Comparison of ENCODE assay signal across 17 mouse cellular contexts in genomic region chr3:29036620-29037019, GRCm38 (mm10). TPM values are rescaled to one million over a fixed set of nuclear protein-coding genes. Genes with fewer than 3 reads are reported as not detected.
A peak's percentile ranks its signal among the peaks of the same experiment; 100 is the strongest.
DNase-seq lines count a peak whose midpoint lies in the region; ATAC-seq lines count a peak whose summit lies in the region.
"Had no signal": no experiment of that assay in that cellular context is flagged by ENCODE, and none has a peak within 500 bp of the region (broad histone marks: within the 10 kb centered on the region; RNA-seq: fewer than 3 reads in every experiment).

No protein-coding gene starts in this region.

- H3K27ac ChIP-seq in forebrain, embryonic 10.5 days, result peak overlapping the region; percentile 15; the same call in 1 of the 2 replicates
- H3K27ac ChIP-seq in forebrain, embryonic 11.5 days (ENCODE audit: low read depth, low read length), result no peak overlapping the region
- no peak overlapping the region for H3K27ac ChIP-seq in midbrain, embryonic 12.5 days (replicated peaks)
- no peak overlapping the region for H3K27ac ChIP-seq in midbrain, embryonic 10.5 days (replicated peaks)
- H3K27ac ChIP-seq in neural tube, embryonic 12.5 days, result no peak overlapping the region
- H3K27ac ChIP-seq in neural tube, embryonic 15.5 days (replicated peaks), result no peak overlapping the region
- H3K27ac ChIP-seq: embryonic facial prominence, embryonic 15.5 days; heart, embryonic 10.5 days; heart, embryonic 15.5 days; intestine, embryonic 15.5 days had no signal

- DNase-seq in forebrain, embryonic 10.5 days (ENCODE audit: extremely low spot score, low spot score), result no peak
- no peak for DNase-seq in forebrain, embryonic 11.5 days (ENCODE audit: low spot score)
- no peak for DNase-seq in midbrain, embryonic 10.5 days (ENCODE audit: low spot score)
- no peak for DNase-seq in neural tube, embryonic 10.5 days (ENCODE audit: extremely low spot score, low spot score)
- DNase-seq in kidney, postnatal 4 days, result no peak
- DNase-seq: adrenal gland, adult 8-10 months; B cell, adult 2 months; gastrocnemius, postnatal 10 days had no signal

- no peak overlapping the region for H3K4me2 ChIP-seq in forebrain, embryonic 11.5 days (ENCODE audit: low read depth, low read length, severe bottlenecking)
- H3K4me2 ChIP-seq in midbrain, embryonic 12.5 days (replicated peaks), result no peak overlapping the region
- H3K4me2 ChIP-seq in neural tube, embryonic 12.5 days (replicated peaks), result no peak overlapping the region
- H3K4me2 ChIP-seq in neural tube, embryonic 15.5 days, result no peak overlapping the region
- H3K4me2 ChIP-seq: embryonic facial prominence, embryonic 15.5 days; heart, embryonic 15.5 days; intestine, embryonic 15.5 days had no signal

- H3K4me3 ChIP-seq in forebrain, embryonic 10.5 days, result no peak overlapping the region
- no peak overlapping the region for H3K4me3 ChIP-seq in forebrain, embryonic 11.5 days (ENCODE audit: low read depth, low read length)
- no peak overlapping the region for H3K4me3 ChIP-seq in midbrain, embryonic 12.5 days
- H3K4me3 ChIP-seq in midbrain, embryonic 10.5 days, result no peak overlapping the region
- H3K4me3 ChIP-seq in neural tube, embryonic 12.5 days, result no peak overlapping the region
- no peak overlapping the region for H3K4me3 ChIP-seq in neural tube, embryonic 15.5 days (replicated peaks)
- H3K4me3 ChIP-seq: embryonic facial prominence, embryonic 15.5 days; heart, embryonic 10.5 days; heart, embryonic 15.5 days; intestine, embryonic 15.5 days had no signal

- peaks cover 12% of the 10 kb centered on the region for H3K4me1 ChIP-seq in forebrain, embryonic 10.5 days
- no peaks in the 10 kb centered on the region for H3K4me1 ChIP-seq in forebrain, embryonic 11.5 days (replicated peaks; ENCODE audit: control insufficient read depth, insufficient read depth, low read length)
- H3K4me1 ChIP-seq in midbrain, embryonic 12.5 days, result 0 out of 2 replicates have a peak, but pooled peaks cover 7% of the 10 kb centered on the region
- H3K4me1 ChIP-seq in midbrain, embryonic 10.5 days, result peaks cover 10% of the 10 kb centered on the region
- H3K4me1 ChIP-seq in neural tube, embryonic 12.5 days, result no peaks in the 10 kb centered on the region
- H3K4me1 ChIP-seq in neural tube, embryonic 15.5 days, result no peaks in the 10 kb centered on the region
- H3K4me1 ChIP-seq: embryonic facial prominence, embryonic 15.5 days; heart, embryonic 10.5 days; heart, embryonic 15.5 days; intestine, embryonic 15.5 days had no signal

- ATAC-seq in forebrain, embryonic 11.5 days (replicated peaks; ENCODE audit: low FRiP score), result no peak; the same call in 1 of the 2 replicates
- ATAC-seq in midbrain, embryonic 12.5 days (ENCODE audit: low FRiP score, low read depth), result 0 out of 2 replicates have a peak, but pooled peaks have one; percentile 60
- peak; percentile 58; the same call in 1 of the 2 replicates for ATAC-seq in neural tube, embryonic 12.5 days (ENCODE audit: low FRiP score, low read depth)
- ATAC-seq in neural tube, embryonic 15.5 days (ENCODE audit: low FRiP score), result 0 out of 2 replicates have a peak, but pooled peaks have one; percentile 47
- ATAC-seq: CD4-positive, CD25-positive, alpha-beta regulatory T cell, adult 4 months; intestine, embryonic 15.5 days had no signal

- no peaks in the 10 kb centered on the region for H3K36me3 ChIP-seq in forebrain, embryonic 10.5 days (replicated peaks)
- H3K36me3 ChIP-seq in forebrain, embryonic 11.5 days (ENCODE audit: control insufficient read depth, insufficient read depth, low read length), result no peaks in the 10 kb centered on the region
- no peaks in the 10 kb centered on the region for H3K36me3 ChIP-seq in midbrain, embryonic 12.5 days
- 0 out of 2 replicates have a peak, but pooled peaks cover 2% of the 10 kb centered on the region for H3K36me3 ChIP-seq in midbrain, embryonic 10.5 days
- no peaks in the 10 kb centered on the region for H3K36me3 ChIP-seq in neural tube, embryonic 12.5 days
- no peaks in the 10 kb centered on the region for H3K36me3 ChIP-seq in neural tube, embryonic 15.5 days
- H3K36me3 ChIP-seq: embryonic facial prominence, embryonic 15.5 days; G1E; heart, embryonic 10.5 days; heart, embryonic 15.5 days; intestine, embryonic 15.5 days had no signal

- no peaks in the 10 kb centered on the region for H3K27me3 ChIP-seq in forebrain, embryonic 10.5 days (ENCODE audit: poor library complexity, severe bottlenecking)
- no peaks in the 10 kb centered on the region for H3K27me3 ChIP-seq in forebrain, embryonic 11.5 days (ENCODE audit: control insufficient read depth, insufficient read depth, low read length)
- no peaks in the 10 kb centered on the region for H3K27me3 ChIP-seq in midbrain, embryonic 12.5 days
- no peaks in the 10 kb centered on the region for H3K27me3 ChIP-seq in midbrain, embryonic 10.5 days (ENCODE audit: low read depth, poor library complexity, severe bottlenecking)
- no peaks in the 10 kb centered on the region for H3K27me3 ChIP-seq in neural tube, embryonic 12.5 days (replicated peaks)
- no peaks in the 10 kb centered on the region for H3K27me3 ChIP-seq in neural tube, embryonic 15.5 days (replicated peaks)
- H3K27me3 ChIP-seq: embryonic facial prominence, embryonic 15.5 days; heart, embryonic 15.5 days; intestine, embryonic 15.5 days had no signal

- H3K9me3 ChIP-seq in forebrain, embryonic 10.5 days, result peaks cover 6% of the 10 kb centered on the region; the same call in 1 of the 2 replicates
- H3K9me3 ChIP-seq in forebrain, embryonic 11.5 days (ENCODE audit: control insufficient read depth, low read length), result no peaks in the 10 kb centered on the region
- H3K9me3 ChIP-seq in midbrain, embryonic 12.5 days, result 0 out of 2 replicates have a peak, but pooled peaks cover 6% of the 10 kb centered on the region
- H3K9me3 ChIP-seq in midbrain, embryonic 10.5 days (replicated peaks), result no peaks in the 10 kb centered on the region; the same call in 1 of the 2 replicates
- no peaks in the 10 kb centered on the region for H3K9me3 ChIP-seq in neural tube, embryonic 12.5 days
- no peaks in the 10 kb centered on the region for H3K9me3 ChIP-seq in neural tube, embryonic 15.5 days (replicated peaks)
- H3K9me3 ChIP-seq: embryonic facial prominence, embryonic 15.5 days; G1E; heart, embryonic 10.5 days; heart, embryonic 15.5 days; intestine, embryonic 15.5 days had no signal

- no peak overlapping the region for H3K9ac ChIP-seq in forebrain, embryonic 11.5 days (ENCODE audit: low read length)
- no peak overlapping the region for H3K9ac ChIP-seq in midbrain, embryonic 12.5 days (replicated peaks)
- H3K9ac ChIP-seq in neural tube, embryonic 12.5 days, result no peak overlapping the region
- no peak overlapping the region for H3K9ac ChIP-seq in neural tube, embryonic 15.5 days (replicated peaks)
- H3K9ac ChIP-seq: embryonic facial prominence, embryonic 15.5 days; heart, embryonic 15.5 days; intestine, embryonic 15.5 days had no signal

RNA-seq across cellular contexts. Expression of gene Egfem1, which starts 45.2 kb away (rescaled TPM):
- 2.8 and 4.0 TPM in 2 replicates for polyA plus RNA-seq in forebrain, embryonic 10.5 days (2016; fragmentation: Nextera tagmentation; extraction: Ambion mirVana)
- 6.8 and 7.8 TPM in 2 replicates for polyA plus RNA-seq in forebrain, embryonic 11.5 days (2014; fragmentation: Nextera tagmentation; extraction: Ambion mirVana)
- 16.9 and 21.4 TPM in 2 replicates for polyA plus RNA-seq in midbrain, embryonic 12.5 days (2016; fragmentation: Nextera tagmentation; extraction: Ambion mirVana)
- polyA plus RNA-seq in midbrain, embryonic 10.5 days (2016; fragmentation: Nextera tagmentation; extraction: Ambion mirVana), result 10.7 and 13.7 TPM in 2 replicates
- 4.9 and 6.5 TPM in 2 replicates for polyA plus RNA-seq in neural tube, embryonic 12.5 days (2016; fragmentation: Nextera tagmentation; extraction: Ambion mirVana)
- 4.3 and 5.1 TPM in 2 replicates for polyA plus RNA-seq in neural tube, embryonic 15.5 days (2015; fragmentation: Nextera tagmentation; extraction: Ambion mirVana)
- polyA plus RNA-seq: CD4-positive, CD25-positive, alpha-beta regulatory T cell, adult 4 months; G1E had no signal
